Mouse (Mus musculus) common myeloid progenitor, adult 5-6 weeks (primary cell): Measurements from ENCODE around the gene BC067074. TPM values are rescaled to one million over a fixed set of nuclear protein-coding genes. Genes with fewer than 3 reads are reported as not detected.
"Not testable (repeated sequence)": the region's sequence is repeated elsewhere in the genome, so short reads cannot be mapped to it uniquely, and the experiment has no call there.

Experiments used
- ATAC-seq: replicated peaks from 2 replicates; pipeline ENCODE4 v1.8.0; 2016; ENCODE audit warnings: low read depth, mild to moderate bottlenecking, moderate TSS enrichment, inconsistent platforms; ENCODE audit not compliant: poor library complexity, severe bottlenecking
- total RNA-seq: library from RNA; stranded (forward); fragments of 200-1000, 187-1606 nt; gene quantifications from 2 replicates; pipeline ENCODE4 v1.2.3, GENCODE M21; 2017

The BC067074 gene
- 0.18 TPM in 1 of 2 replicates, not detected in the other for total RNA-seq

- peak; percentile 50 for ATAC-seq
Observed at GRCm38 (mm10) chr13:113292975-113293706, at the start of gene BC067074. Gene BC067074 (plus strand): TSS chr13:113293159.

- no peak for ATAC-seq
Observed at GRCm38 (mm10) chr13:113245025-113245424, 47.9 kb upstream of the BC067074 start.

- ATAC-seq, result not testable (repeated sequence)
Observed at GRCm38 (mm10) chr13:113252580-113252979, 40.4 kb upstream of the BC067074 start.

GRCm38 (mm10) chr13:113256766-113257165, 36.2 kb upstream of the BC067074 start:
- no peak for ATAC-seq

- no peak for ATAC-seq
Observed at GRCm38 (mm10) chr13:113257190-113257589, 35.8 kb upstream of the BC067074 start.

- no peak for ATAC-seq
Observed at GRCm38 (mm10) chr13:113259237-113259636, 33.7 kb upstream of the BC067074 start.

- ATAC-seq, result no peak
Observed at GRCm38 (mm10) chr13:113262822-113263221, 30.1 kb upstream of the BC067074 start.

GRCm38 (mm10) chr13:113265257-113265656, 27.7 kb upstream of the BC067074 start:
- ATAC-seq, result no peak

- ATAC-seq, result peak; percentile 40
Observed at GRCm38 (mm10) chr13:113266495-113266951, 26.4 kb upstream of the BC067074 start.

- ATAC-seq, result peak; percentile 76
Observed at GRCm38 (mm10) chr13:113267204-113267603, 25.8 kb upstream of the BC067074 start.

- ATAC-seq, result peak; percentile 74
Observed at GRCm38 (mm10) chr13:113269777-113270776, 22.9 kb upstream of the BC067074 start.

- ATAC-seq, result no peak
Observed at GRCm38 (mm10) chr13:113271189-113271588, 21.8 kb upstream of the BC067074 start.

- no peak for ATAC-seq
Observed at GRCm38 (mm10) chr13:113287141-113287540, 5.8 kb upstream of the BC067074 start.

- peak; percentile 59 for ATAC-seq
Observed at GRCm38 (mm10) chr13:113288210-113289197, 4.5 kb upstream of the BC067074 start.

- no peak for ATAC-seq
Observed at GRCm38 (mm10) chr13:113289760-113290159, 3.2 kb upstream of the BC067074 start.

GRCm38 (mm10) chr13:113292001-113292400, 958 bp upstream of the BC067074 start:
- no peak for ATAC-seq

GRCm38 (mm10) chr13:113293707-113294432, 911 bp downstream of the BC067074 start:
- no peak for ATAC-seq

- no peak for ATAC-seq
Observed at GRCm38 (mm10) chr13:113295817-113296485, 3.0 kb downstream of the BC067074 start.
